Mouse (Mus musculus) C3H10T1/2 (cell line): Measurements from ENCODE around the gene Zmynd19. TPM values are rescaled to one million over a fixed set of nuclear protein-coding genes. Genes with fewer than 3 reads are reported as not detected.

Experiments
- polyA plus RNA-seq, 2 experiments: library from polyadenylated mRNA; unstranded; fragments of >200 nt; fragmentation: generic; extraction: Trizol; gene quantifications; one replicate each; pipeline ENCODE4 v1.2.1; 2012; ENCODE audit warnings: missing spikeins in 2 of 2

Zmynd19 gene
- polyA plus RNA-seq: 10 to 100 TPM; 11.8 to 18.9 TPM

DNA sequence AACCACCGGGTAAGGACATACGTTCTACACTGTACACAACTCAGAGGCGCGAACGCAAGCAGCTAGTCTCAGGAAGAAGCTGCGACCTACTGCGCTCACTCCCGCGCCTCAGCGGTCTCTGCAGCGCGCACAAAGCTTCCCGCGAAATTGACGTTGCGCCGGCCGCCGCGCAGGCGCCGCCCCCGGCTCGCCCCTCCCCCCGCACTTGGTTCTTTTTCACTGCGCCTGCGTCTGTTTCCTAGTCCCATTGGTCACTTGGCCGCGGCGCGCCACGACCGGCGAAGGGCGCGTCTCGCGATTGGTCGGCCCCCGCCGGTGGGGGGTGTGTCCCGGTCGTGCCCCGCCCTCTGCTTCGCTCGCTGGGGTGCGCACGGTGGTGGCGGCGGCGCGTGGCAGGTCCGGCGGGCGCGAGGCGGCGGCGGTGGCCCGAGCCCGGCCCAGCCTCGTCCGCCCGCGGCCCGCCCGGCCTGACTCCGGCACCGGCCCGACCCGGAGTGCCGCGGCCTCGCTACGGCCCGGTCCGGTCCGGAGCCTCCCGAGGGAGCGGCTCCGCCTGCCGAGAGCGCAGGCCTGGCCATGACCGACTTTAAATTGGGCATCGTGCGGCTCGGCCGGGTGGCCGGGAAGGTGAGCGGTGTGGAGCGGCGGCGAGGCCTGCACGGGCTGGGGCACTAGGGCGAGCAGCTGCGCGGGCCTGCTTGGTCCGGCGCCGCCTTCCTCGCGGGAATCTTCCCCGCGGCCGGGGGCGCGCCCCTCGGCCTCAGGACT lies at the start of gene Zmynd19:
TSS of gene Zmynd19 (plus strand) at position 372 of the 768 bp plus-strand sequence.

DNA sequence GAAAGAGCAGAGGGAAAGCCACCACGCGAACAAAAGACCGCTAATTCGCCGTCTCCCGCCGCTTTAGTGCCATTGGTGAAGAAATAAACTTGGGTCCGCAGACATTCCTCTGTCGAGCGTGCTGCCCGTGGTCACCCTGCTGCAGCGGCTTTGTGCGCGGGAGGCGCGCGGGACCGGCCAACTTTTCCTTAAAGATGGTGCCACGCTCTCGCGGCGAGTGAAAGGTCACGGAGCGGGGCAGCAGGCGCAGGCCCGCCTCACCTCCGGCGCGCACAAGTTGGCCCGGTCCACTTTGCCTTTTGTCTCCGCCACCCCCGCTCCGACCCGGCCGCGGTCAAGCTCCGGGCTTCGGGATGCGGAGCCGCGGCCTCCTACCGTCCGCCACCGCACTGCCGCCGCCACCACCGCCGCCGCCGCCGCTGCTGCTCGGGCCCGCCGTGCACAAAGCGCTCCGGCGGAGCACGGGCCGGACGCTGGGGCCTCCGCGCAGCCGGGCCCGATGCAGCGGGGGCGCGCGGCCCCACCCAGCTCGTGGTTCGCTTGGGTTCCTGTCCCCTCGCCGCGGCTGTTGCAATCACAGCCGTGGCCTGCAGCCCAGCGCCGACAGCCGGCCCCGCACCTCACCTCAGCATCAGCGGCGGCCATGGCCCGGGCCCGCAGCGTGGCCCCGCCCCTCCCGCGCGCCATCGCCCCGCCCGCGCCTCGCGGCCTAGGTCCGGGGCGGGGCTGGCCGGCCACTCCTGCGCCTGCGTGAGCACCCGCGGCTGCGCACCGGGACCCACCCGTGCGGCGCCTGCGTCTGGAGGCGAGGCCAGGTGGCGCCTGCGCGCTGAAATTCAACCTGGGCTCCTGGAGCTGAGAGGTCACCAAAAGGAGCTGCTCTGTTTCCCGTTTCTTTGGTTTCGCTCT lies 30.4 kb upstream of the Zmynd19 start, which contains the start of gene Ehmt1:
TSS of gene Ehmt1 (minus strand) at position 685 of the 909 bp plus-strand sequence.

DNA sequence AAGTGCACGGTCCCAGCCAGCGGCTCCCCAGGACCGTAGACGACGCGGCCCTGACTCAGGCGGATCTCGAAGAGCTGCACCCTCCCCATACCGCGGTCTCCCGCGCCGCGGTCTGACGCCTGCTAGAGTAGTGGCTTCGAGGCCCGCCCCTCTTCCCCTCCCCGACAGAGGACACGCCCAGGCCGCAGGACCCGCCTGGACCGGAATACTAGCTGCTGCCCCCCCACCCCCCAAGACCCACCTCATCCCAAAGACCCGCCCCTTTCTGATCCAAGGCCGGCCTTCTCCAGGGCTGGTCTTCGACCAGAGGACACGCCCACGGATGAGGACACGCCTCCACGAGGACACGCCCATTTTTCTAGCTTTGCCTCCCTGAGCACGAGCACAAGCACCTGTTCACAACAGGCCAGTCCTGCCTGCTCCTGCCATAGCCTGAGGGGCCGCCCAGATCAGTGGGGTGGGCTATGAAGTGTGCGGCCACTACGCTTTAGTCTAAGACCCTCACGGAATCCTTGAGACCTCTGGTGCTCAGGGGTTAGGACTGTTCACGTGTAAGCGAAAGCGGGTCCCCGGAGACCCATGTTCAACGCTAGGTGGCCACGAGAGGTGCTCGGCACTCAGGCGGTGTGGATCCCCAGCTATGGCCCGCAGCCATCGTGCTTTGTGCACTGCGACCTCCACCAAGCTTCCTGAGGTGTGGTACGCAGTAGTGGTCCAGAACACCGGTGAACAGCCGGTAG lies 14.4 kb upstream of the Zmynd19 start, which contains the start of gene Arrdc1:
TSS of gene Arrdc1 (minus strand) at position 196 of the 740 bp plus-strand sequence.

DNA sequence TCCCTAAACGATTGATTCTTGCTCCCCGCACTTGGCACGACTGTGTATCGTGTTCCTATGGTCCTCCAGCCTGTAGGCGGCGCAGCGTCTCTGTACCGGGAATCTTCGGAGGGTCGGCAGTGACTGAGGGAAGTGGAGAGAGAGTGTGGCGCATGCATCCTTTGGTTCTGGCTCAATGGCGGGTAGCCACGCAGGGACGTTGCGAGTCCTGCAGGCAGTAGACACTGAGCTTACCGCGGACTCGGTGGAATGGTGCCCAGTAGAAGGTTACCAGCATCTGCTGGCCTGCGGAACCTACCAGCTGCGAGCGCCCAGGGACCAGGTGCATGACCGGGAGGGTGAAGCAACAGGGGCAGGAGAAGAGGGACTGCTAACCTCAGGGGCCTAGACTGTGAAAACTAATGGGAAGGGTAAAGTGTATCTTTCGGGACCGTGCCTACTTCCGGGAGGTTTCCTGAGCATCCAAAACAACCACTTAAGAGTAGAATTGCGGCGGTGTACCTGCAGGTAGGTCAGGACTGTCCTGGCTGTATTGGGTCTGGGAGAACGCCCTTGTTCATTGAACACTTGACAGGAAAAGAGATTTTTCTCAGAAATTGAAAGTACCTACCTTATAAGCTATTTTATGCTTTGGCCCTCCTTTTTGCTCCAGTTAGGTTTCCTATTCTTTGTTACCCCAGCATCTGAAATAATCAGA lies 12.9 kb downstream of the Zmynd19 start, which contains the start of gene Dph7:
TSS of gene Dph7 (plus strand) at position 97 of the 697 bp plus-strand sequence.

DNA sequence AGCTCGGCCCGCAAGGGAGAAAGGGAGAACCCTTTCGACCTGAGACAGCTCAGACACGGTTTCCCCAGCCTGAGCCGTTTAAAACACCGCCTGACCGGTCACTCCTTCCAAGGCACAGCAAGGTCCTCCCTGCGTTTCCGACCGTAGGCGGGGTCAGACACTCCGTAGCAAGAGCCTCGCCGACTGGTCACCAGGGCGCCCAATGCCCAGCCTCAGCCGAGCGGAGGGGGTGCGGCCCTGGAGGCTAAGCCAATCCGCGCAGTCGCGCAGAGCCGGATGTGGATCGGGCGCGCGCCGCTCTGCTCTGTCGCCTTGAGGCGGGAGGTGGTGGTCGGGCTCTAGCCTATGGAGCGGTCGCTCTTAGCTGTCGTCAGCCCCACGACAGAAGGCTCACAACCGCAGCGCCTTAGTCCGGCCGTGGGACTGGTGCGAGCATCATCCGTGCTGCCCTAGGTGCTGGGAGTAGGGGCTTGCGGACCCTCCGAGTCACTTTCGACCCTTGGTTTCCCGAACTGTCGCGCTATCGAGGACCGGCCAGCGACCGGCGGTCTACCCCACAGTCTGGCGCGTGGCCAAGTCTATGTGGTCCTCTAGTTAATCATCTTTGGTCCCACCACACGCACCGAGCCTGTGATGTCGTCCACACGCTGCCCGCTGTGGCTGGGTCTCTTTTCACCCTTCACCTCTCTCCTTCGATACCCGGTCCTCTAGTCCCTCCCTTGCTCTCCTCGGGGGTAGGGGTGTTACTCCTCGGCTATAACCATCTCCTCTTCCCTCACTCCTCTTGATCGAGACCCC lies 25.5 kb downstream of the Zmynd19 start, which contains the start of gene Mrpl41:
TSS of gene Mrpl41 (minus strand) at position 193 of the 798 bp plus-strand sequence.

DNA sequence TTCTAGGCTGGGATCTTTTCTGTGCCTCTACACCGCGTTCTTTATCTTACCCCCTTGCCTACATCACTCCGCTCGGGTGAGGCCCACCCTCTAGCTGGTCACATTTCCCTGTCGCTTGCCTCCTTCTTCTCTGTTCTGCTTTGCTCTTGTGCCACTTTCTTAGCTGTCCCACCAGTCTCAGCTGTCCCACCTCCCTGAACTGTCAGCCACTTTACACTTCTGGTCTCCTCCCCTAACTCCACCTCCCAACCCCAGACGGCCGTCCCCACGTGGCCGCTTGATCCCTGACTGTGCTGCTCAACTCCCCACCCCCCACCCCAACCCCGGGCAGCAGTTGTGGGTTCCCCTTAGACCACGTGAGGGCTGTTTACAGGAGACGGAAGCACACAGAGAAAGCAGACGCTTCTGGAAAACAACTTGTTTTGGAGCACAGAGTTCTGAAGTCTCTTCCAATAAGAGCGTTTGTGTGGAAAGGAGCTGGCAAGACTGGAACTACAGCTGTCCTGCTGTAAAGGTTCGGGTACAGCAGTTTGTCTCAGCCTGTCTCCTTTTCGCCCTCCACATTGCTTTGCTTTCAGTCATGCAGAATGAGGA lies 26.2 kb downstream of the Zmynd19 start, which contains the start of gene Pnpla7:
TSS of gene Pnpla7 (plus strand) at position 330 of the 594 bp plus-strand sequence.

Other genes with a start within 250 kb of the Zmynd19 start
- not detected for gene Cacna1b, start 186.6 kb upstream of the Zmynd19 start, polyA plus RNA-seq
- 10 to 100 TPM in 1 of 2 experiments, 1 to 10 TPM in 1; 2.6 to 25.3 TPM for gene Ehmt1, start 30.2 kb upstream of the Zmynd19 start, polyA plus RNA-seq
- gene Arrdc1, start 14.5 kb upstream of the Zmynd19 start, polyA plus RNA-seq: 10 to 100 TPM; 18.0 to 19.2 TPM
- gene Dph7, start 12.6 kb downstream of the Zmynd19 start, polyA plus RNA-seq: 10 to 100 TPM in 1 of 2 experiments, 1 to 10 TPM in 1; 6.6 to 19.2 TPM
- 10 to 100 TPM; 54.1 to 79.8 TPM for gene Mrpl41, start 25.3 kb downstream of the Zmynd19 start, polyA plus RNA-seq
- gene Pnpla7, start 26.2 kb downstream of the Zmynd19 start, polyA plus RNA-seq: 10 to 100 TPM in 1 of 2 experiments, 1 to 10 TPM in 1; 4.3 to 10.4 TPM
- 10 to 100 TPM; 36.2 to 56.6 TPM for gene Nsmf, start 104.6 kb downstream of the Zmynd19 start, polyA plus RNA-seq
- not detected for gene Entpd8, start 130.5 kb downstream of the Zmynd19 start, polyA plus RNA-seq
- under 1 TPM in 1 of 2 experiments, not detected in 1; 0.04 TPM for gene Noxa1, start 145.4 kb downstream of the Zmynd19 start, polyA plus RNA-seq
- gene Nrarp, start 231.0 kb downstream of the Zmynd19 start, polyA plus RNA-seq: under 1 TPM; 0.13 to 0.19 TPM
- 10 to 100 TPM in 1 of 2 experiments, 1 to 10 TPM in 1; 9.1 to 26.9 TPM for gene Tor4a, start 247.1 kb downstream of the Zmynd19 start, polyA plus RNA-seq